Mouse (Mus musculus) forebrain, embryonic 14.5 days (tissue): ENCODE data around the gene Vsir. TPM values are rescaled to one million over a fixed set of nuclear protein-coding genes. Genes with fewer than 3 reads are reported as not detected.

Experiments
- polyA plus RNA-seq: library from polyadenylated mRNA; unstranded; fragments of >200 nt; fragmentation: Nextera tagmentation; extraction: Ambion mirVana; gene quantifications from 2 replicates; pipeline ENCODE4 v1.2.1, GENCODE M21; 2014

Vsir gene
- polyA plus RNA-seq, 1 experiment from 2014 or later = 2.1 TPM

Other genes with a start within 250 kb of the Vsir start
- gene Spock2, start 240.6 kb upstream of the Vsir start, polyA plus RNA-seq = 23.5 and 36.1 TPM in 2 replicates
- gene Chst3, start 127.6 kb upstream of the Vsir start, polyA plus RNA-seq = 0.52 and 0.70 TPM in 2 replicates
- 164 and 170 TPM in 2 replicates for gene Psap, start 69.2 kb upstream of the Vsir start, polyA plus RNA-seq
- gene Gm17455, start 52.9 kb downstream of the Vsir start, polyA plus RNA-seq = 5.8 and 6.9 TPM in 2 replicates